Mouse (Mus musculus): Measurements from ENCODE around the gene Zfp597.

GRCm38 (mm10) chr16:3859254-3859653, 25.1 kb downstream of the Zfp597 start:
- no peak for TF ChIP-seq GATA1 (IDR thresholded peaks at IDR 0.05; ENCODE audit: low read length)
- no peak for TF ChIP-seq TAL1 (IDR thresholded peaks at IDR 0.05; ENCODE audit: low read length)

Measured in erythroblast, embryonic 14.5 days (primary cell).